Mouse (Mus musculus) CH12.LX (cell line): Measurements from ENCODE around the gene Vav1.

Source experiments
- BHLHE40 ChIP-seq: IDR thresholded peaks from 2 replicates; pipeline ENCODE4 v1.6.1; 2011; ENCODE audit warnings: mild to moderate bottlenecking, low read depth, low read length, improper control_type of control experiment
- CTCF ChIP-seq, 2 experiments: IDR thresholded peaks in 1 of 2; conservative IDR thresholded peaks in 1 of 2; 2 replicates each; pipeline ENCODE4 v1.5.1; 2011 to 2012; ENCODE audit warnings: low read depth in 2 of 2, low read length in 2 of 2, improper control_type of control experiment in 1 of 2, inconsistent platforms in 1 of 2, mild to moderate bottlenecking in 1 of 2, moderate library complexity in 1 of 2
- MAFK ChIP-seq: IDR thresholded peaks from 2 replicates; pipeline ENCODE4 v1.6.1; 2011; ENCODE audit warnings: low read length, improper control_type of control experiment; ENCODE audit not compliant: insufficient replicate concordance
- MEF2A ChIP-seq: IDR thresholded peaks from 2 replicates; pipeline ENCODE4 v1.6.1; 2014; ENCODE audit warnings: low read depth, mild to moderate bottlenecking, inconsistent platforms, low read length, improper control_type of control experiment, borderline replicate concordance
- POLR2A ChIP-seq: IDR thresholded peaks from 2 replicates; pipeline ENCODE4 v1.6.1; 2011; ENCODE audit warnings: low read depth, mild to moderate bottlenecking, improper control_type of control experiment, low read length
- ZNF384 ChIP-seq: IDR thresholded peaks from 2 replicates; pipeline ENCODE4 v1.6.1; 2012; ENCODE audit warnings: low read depth, low read length, improper control_type of control experiment, inconsistent platforms

GRCm38 (mm10) chr17:57264972-57265945 lies 13.6 kb upstream of the Vav1 start:
- TF ChIP-seq MAFK (no peak), ZNF384 (no peak), POLR2A (no peak), MEF2A (no peak), CTCF (conservative IDR thresholded peaks at IDR 0.05 in 1 of 2, IDR thresholded peaks at IDR 0.05 in 1 of 2; ENCODE audit: low read depth in 2 of 2, low read length in 2 of 2) (no peak), BHLHE40 (no peak)
